Mouse (Mus musculus) hindbrain, embryonic 14.5 days (tissue): ENCODE data around the gene Mdc1. TPM values are rescaled to one million over a fixed set of nuclear protein-coding genes. Genes with fewer than 3 reads are reported as not detected.

Experiments
- ATAC-seq: fragments of 200-750 bp; cut with Nextera tagmentation; 2 replicates; pipeline ENCODE4 v1.8.0; 2017; ENCODE audit warnings: moderate number of reproducible peaks, mild to moderate bottlenecking, moderate TSS enrichment, moderate library complexity; ENCODE audit not compliant: low FRiP score
- DNase-seq: peaks from one replicate; pipeline ENCODE4 v3.0.0-alpha.2; 2015; ENCODE audit warnings: low spot score
- H3K27ac ChIP-seq: fragments of 300-500 bp; sonication (generic); 2 replicates; pipeline ENCODE4 v1.5.1; 2014; ENCODE audit warnings: mild to moderate bottlenecking, moderate library complexity
- H3K27me3 ChIP-seq: fragments of 300-500 bp; sonication (generic); 2 replicates; pipeline ENCODE4 v1.6.1; 2014; ENCODE audit warnings: mild to moderate bottlenecking, low read length, mixed read lengths; ENCODE audit not compliant: control insufficient read depth, insufficient read depth
- H3K36me3 ChIP-seq: fragments of 300-500 bp; sonication (generic); replicated peaks from 2 replicates; pipeline ENCODE4 v1.6.1; 2014; ENCODE audit not compliant: control insufficient read depth, insufficient read depth
- H3K4me1 ChIP-seq: fragments of 300-500 bp; sonication (generic); replicated peaks from 2 replicates; pipeline ENCODE4 v1.6.1; 2014; ENCODE audit warnings: antibody characterized with exemption, low read length, mixed read lengths; ENCODE audit not compliant: control insufficient read depth, insufficient read depth
- H3K4me2 ChIP-seq: fragments of 300-500 bp; sonication (generic); replicated peaks from 2 replicates; pipeline ENCODE4 v1.6.1; 2014; ENCODE audit warnings: mild to moderate bottlenecking, moderate library complexity
- H3K4me3 ChIP-seq: fragments of 300-500 bp; sonication (generic); replicated peaks from 2 replicates; pipeline ENCODE4 v1.5.1; 2014; ENCODE audit warnings: mild to moderate bottlenecking, low read length
- H3K9ac ChIP-seq: fragments of 300-500 bp; sonication (generic); 2 replicates; pipeline ENCODE4 v1.6.1; 2014
- H3K9me3 ChIP-seq: fragments of 300-500 bp; sonication (generic); 2 replicates; pipeline ENCODE4 v1.6.1; 2016; ENCODE audit warnings: low read length; ENCODE audit not compliant: control insufficient read depth
- WGBS: fragments of 180-500 bp; shearing (Covaris S2); extraction: QIAGEN DNeasy Blood & Tissue Kit; methylation state at CpG from one replicate; pipeline ENCODE4 v1.1.7; 2014; 5-methylcytosine and 5-hydroxymethylcytosine counted together
- polyA plus RNA-seq: library from polyadenylated mRNA; unstranded; fragments of >200 nt; fragmentation: Nextera tagmentation; extraction: Ambion mirVana; gene quantifications from 2 replicates; pipeline ENCODE4 v1.2.1, GENCODE M21; 2014

Mdc1 gene
- polyA plus RNA-seq, 1 experiment from 2014 or later = 9.2 TPM

DNA sequence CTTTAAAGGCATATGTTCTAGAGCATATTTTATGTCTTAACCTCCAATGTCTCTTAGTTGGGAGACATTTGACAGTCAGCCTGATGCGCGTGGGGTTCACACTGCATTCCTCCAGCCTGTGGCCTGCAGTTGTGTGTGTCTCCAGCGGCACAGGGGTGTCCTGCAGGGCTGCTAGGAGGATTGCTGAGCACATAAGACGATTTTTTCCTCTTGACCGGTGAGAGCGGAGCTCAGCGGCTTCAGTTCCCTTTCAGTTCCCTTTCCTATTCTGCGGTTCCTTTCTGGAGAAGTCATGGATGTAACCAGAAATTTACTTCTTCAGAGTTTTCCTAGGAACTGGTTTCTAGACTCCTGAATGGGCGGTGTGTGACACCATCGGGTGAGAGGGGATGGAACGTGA lies 31.9 kb upstream of the Mdc1 start:
- H3K9ac ChIP-seq = no peak overlapping the region
- 90% methylated on average over 11 of the region's 11 CpGs for WGBS
- DNase-seq = no peak
- H3K4me1 ChIP-seq = no peaks in the 10 kb centered on the region
- H3K9me3 ChIP-seq = no peaks in the 10 kb centered on the region
- no peaks in the 10 kb centered on the region for H3K27me3 ChIP-seq
- H3K4me2 ChIP-seq = no peak overlapping the region
- no peak for ATAC-seq
- no peaks in the 10 kb centered on the region for H3K36me3 ChIP-seq
- H3K27ac ChIP-seq = no peak overlapping the region
- H3K4me3 ChIP-seq = no peak overlapping the region

DNA sequence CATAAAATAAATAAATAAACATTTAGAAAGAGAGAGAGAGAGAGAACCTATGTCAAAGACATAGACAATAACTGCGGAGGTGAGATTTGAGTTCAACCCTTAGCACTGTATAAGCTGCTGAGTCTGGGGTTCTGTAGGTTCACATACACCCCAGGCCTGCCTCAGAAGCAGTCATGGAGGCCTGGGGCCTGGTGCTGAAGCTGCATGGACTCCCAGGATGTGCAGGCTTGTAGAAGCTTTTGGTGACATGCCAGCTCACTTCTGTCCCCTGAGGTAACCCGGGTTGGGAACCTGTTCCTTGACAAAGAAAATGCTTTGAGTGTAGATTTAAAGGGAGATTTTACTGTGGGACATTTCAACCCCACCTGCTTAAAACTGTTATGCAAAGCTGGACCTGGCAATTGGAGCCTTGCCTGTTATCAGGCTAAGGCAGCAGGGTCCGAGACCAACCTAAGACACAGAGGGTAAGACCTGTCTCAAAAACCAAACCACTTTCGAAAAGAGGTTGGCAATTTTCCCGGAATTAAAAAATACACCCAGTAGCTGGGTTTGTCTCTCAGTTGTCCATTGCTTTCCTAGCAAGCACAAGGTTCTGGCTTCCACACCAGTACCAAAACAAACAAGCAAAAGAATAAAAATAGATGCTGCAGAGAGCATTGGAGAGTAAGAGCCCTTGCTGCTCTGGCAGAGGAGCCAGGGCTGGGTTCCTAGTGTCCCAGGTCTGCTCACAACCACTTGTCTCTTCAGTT lies 30.2 kb upstream of the Mdc1 start:
- H3K9ac ChIP-seq = no peak overlapping the region
- no peaks in the 10 kb centered on the region for H3K9me3 ChIP-seq
- H3K27ac ChIP-seq = no peak overlapping the region
- no peaks in the 10 kb centered on the region for H3K36me3 ChIP-seq
- ATAC-seq (no peak), DNase-seq (no peak)
- H3K27me3 ChIP-seq = no peaks in the 10 kb centered on the region
- 77% methylated on average over 5 of the region's 5 CpGs for WGBS
- no peak overlapping the region for H3K4me3 ChIP-seq
- H3K4me1 ChIP-seq = no peaks in the 10 kb centered on the region
- no peak overlapping the region for H3K4me2 ChIP-seq

DNA sequence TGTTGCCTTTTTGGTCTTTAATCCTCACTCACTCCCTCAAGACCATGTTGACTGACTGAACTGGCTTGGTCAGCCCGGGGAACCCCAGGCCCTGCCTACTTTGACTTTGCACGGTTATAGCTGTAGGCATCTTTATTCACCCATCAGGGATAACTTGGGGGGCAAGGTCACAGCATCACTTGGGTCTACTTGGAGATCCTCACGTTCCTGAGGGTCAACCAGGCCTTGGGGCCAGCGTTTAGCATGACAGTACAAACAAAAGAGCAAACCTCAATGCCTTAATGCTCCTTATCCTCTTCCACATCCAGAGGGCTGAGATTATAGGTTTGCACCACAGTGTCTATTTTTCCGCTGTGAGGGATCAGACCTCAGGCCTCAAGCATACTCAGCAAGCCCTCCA lies 29.0 kb upstream of the Mdc1 start:
- Histone ChIP-seq H3K4me1 (no peaks in the 10 kb centered on the region), H3K9me3 (no peaks in the 10 kb centered on the region), H3K4me3 (no peak overlapping the region), H3K27me3 (no peaks in the 10 kb centered on the region), H3K4me2 (no peak overlapping the region), H3K9ac (no peak overlapping the region), H3K27ac (no peak overlapping the region), H3K36me3 (no peaks in the 10 kb centered on the region)
- ATAC-seq = no peak
- WGBS = 77% methylated on average over 5 of the region's 5 CpGs
- no peak for DNase-seq

DNA sequence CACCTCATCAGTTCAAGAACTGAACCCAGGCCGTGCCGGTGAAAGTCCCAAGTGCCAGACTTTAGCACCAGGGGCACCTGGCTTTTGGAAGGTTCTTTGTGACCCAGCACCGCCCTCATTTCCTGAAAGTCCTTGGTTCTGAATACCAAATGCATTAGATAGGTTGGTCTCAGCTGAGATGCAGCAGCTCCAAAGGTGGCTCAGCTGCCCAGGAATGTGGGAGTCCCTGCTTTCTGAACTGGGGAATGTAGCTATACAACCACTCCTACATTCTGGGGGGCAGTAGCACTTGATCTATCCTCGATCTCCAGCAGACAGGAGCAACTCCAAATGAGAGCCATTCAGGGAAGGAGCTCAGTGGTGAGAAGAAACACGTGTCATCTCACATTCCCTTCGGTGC lies 28.6 kb upstream of the Mdc1 start:
- Histone ChIP-seq H3K27me3 (no peaks in the 10 kb centered on the region), H3K9me3 (no peaks in the 10 kb centered on the region), H3K4me2 (no peak overlapping the region), H3K27ac (no peak overlapping the region), H3K4me3 (no peak overlapping the region), H3K36me3 (no peaks in the 10 kb centered on the region), H3K9ac (no peak overlapping the region), H3K4me1 (no peaks in the 10 kb centered on the region)
- 72% methylated on average over 6 of the region's 6 CpGs for WGBS
- DNase-seq (no peak), ATAC-seq (no peak)

DNA sequence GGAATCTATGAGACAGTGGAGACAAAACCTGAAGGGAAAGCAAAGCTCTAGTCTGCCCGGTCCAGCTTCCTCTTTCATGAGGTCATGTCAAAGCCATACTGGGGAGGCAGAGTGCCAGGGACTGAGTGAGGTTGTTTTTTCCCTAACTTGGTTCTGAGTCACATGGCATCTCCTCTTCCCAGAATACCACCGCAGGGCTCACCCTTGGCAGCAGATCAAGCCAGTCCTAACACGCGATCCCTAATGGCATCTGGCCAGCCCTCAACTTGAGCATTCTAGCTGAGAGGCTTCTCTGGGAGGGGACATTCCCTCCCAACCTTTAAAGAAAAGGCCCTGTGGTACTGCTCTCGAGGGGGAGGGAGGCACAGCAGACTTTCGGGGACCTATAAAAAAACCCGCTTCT lies 28.1 kb upstream of the Mdc1 start:
- Histone ChIP-seq H3K9ac (no peak overlapping the region), H3K36me3 (no peaks in the 10 kb centered on the region), H3K27me3 (no peaks in the 10 kb centered on the region), H3K4me1 (no peaks in the 10 kb centered on the region), H3K27ac (no peak overlapping the region), H3K4me2 (no peak overlapping the region), H3K9me3 (no peaks in the 10 kb centered on the region), H3K4me3 (no peak overlapping the region)
- ATAC-seq (peak; percentile 57; the same call in 1 of the 2 replicates), DNase-seq (peak; percentile 70)
- WGBS = 51% methylated on average over 7 of the region's 7 CpGs

DNA sequence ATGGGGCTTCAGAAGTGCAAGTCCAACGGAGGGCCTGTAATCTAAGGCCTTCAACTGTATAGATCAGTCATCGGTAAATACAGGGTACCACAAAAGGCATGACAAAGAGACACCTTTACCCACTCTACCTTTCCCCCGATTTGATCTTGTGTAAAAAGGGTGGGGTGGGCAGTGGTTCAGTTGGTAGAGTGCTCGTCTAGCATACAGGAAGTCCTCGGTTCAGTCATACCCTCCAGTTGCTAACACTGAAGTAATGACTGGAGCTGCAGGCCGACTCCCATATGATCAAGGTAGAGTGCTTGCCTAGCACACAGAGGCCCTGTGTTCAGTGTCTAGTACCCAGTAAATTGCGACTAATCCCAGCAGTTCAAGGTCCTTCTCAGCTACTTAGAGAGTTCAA lies 27.7 kb upstream of the Mdc1 start:
- H3K27me3 ChIP-seq = no peaks in the 10 kb centered on the region
- no peak for ATAC-seq
- H3K9me3 ChIP-seq = no peaks in the 10 kb centered on the region
- 80% methylated on average over 7 of the region's 7 CpGs for WGBS
- no peak overlapping the region for H3K4me3 ChIP-seq
- no peak for DNase-seq
- H3K4me1 ChIP-seq = no peaks in the 10 kb centered on the region
- no peak overlapping the region for H3K27ac ChIP-seq
- no peak overlapping the region for H3K4me2 ChIP-seq
- no peaks in the 10 kb centered on the region for H3K36me3 ChIP-seq
- H3K9ac ChIP-seq = no peak overlapping the region

DNA sequence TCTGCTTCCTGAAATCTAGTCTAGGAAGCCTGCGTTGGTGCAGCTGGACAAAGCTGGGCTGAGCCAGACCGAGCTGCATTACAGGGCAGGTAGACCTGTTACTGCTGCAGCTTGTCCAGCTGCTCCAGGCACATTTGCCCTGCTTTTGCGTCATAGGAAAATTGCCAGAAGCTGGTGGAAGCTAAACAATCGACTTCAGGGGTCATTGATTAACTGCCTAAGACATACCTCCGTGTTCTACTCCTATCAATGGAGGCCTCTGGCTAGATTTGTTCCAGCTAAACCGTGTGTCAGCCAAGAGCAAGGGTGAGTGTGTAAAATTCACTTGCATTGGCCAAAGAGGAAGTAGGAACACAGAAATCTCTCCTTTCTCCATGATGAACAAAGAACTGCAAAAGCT lies 26.6 kb upstream of the Mdc1 start:
- no peak overlapping the region for H3K4me2 ChIP-seq
- ATAC-seq (no peak), DNase-seq (no peak)
- no peaks in the 10 kb centered on the region for H3K9me3 ChIP-seq
- H3K4me1 ChIP-seq = no peaks in the 10 kb centered on the region
- WGBS = 65% methylated on average over 6 of the region's 6 CpGs
- no peaks in the 10 kb centered on the region for H3K36me3 ChIP-seq
- H3K9ac ChIP-seq = no peak overlapping the region
- no peak overlapping the region for H3K4me3 ChIP-seq
- H3K27me3 ChIP-seq = peaks cover 5% of the 10 kb centered on the region
- no peak overlapping the region for H3K27ac ChIP-seq

DNA sequence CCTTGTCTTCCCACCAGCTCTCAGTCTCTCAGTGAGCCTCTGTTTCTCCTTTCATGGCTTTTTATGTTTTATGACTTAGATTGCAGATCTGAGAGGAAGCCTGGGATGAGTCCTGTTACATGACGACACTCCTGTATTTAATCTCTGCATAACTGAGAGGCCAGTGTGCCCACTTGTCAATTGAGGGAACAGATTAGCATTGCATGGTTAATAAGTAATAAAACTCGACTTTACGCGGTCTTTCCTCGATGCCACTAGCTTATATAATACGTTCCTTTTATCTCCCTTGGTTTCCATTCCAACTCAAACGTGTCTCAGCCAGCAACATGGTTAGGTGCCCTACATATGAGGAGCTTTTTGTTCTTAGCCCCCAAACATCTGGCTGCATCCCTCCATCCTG lies 25.5 kb upstream of the Mdc1 start:
- WGBS = 61% methylated on average over 7 of the region's 7 CpGs
- Histone ChIP-seq H3K4me1 (peaks cover 2% of the 10 kb centered on the region; the same call in 1 of the 2 replicates), H3K4me2 (no peak overlapping the region), H3K27me3 (peaks cover 11% of the 10 kb centered on the region), H3K9me3 (no peaks in the 10 kb centered on the region), H3K27ac (no peak overlapping the region), H3K36me3 (no peaks in the 10 kb centered on the region), H3K9ac (no peak overlapping the region), H3K4me3 (no peak overlapping the region)
- DNase-seq = no peak
- no peak for ATAC-seq

DNA sequence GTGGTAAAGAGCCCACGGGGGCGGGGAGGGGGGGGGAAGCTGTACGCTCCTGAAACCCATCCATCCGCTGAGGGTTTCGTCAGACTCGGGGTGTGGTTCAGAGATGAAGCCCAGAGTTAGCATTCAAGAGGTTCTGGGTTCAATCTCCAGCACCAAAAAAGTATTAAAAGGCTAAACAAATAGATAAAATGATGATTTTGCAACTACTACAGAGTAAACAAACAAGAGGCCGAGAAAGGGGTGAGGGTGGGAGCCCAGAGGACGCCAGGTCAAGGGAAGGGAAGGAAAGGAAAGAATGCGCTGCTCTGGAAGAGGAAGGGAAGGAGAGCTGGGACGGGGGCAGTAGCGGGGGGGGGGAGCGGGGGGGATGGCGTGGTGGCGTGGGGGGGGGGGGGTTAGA lies 24.6 kb upstream of the Mdc1 start:
- Histone ChIP-seq H3K4me2 (no peak overlapping the region), H3K9ac (no peak overlapping the region), H3K27me3 (peaks cover 15% of the 10 kb centered on the region), H3K36me3 (no peaks in the 10 kb centered on the region), H3K4me1 (peaks cover 10% of the 10 kb centered on the region; the same call in 1 of the 2 replicates), H3K9me3 (no peaks in the 10 kb centered on the region), H3K27ac (no peak overlapping the region), H3K4me3 (no peak overlapping the region)
- ATAC-seq = no peak
- DNase-seq = no peak
- WGBS = 42% methylated on average over 9 of the region's 14 CpGs

DNA sequence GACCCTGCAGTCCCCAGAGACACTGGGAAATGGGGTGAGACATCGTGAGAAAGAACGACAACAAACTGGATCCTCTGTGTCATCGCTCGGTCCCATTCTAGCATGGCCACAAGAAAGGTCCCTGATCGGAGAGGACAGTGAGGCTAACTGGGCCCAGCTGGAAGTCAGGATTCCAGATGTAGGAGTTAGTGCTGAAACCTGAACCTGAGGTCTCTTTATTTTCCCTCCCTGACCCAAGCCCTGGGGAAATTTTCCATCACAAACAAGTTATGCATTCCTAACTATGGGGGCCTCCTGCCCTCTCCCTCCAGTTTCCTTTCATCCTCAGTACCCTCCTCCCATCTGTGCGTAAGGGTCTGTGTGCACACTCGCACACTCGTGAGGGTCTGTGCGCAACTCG lies 24.1 kb upstream of the Mdc1 start:
- Histone ChIP-seq H3K9ac (no peak overlapping the region), H3K4me3 (no peak overlapping the region), H3K4me1 (peaks cover 13% of the 10 kb centered on the region), H3K4me2 (no peak overlapping the region), H3K9me3 (no peaks in the 10 kb centered on the region), H3K36me3 (no peaks in the 10 kb centered on the region), H3K27ac (no peak overlapping the region), H3K27me3 (peaks cover 15% of the 10 kb centered on the region)
- ATAC-seq (no peak), DNase-seq (no peak)
- 53% methylated on average over 10 of the region's 10 CpGs for WGBS
